Mouse (Mus musculus): Measurements from ENCODE around the gene Cdh23. TPM values are rescaled to one million over a fixed set of nuclear protein-coding genes. Genes with fewer than 3 reads are reported as not detected.

The Cdh23 gene
- polyA plus RNA-seq, 1 experiment from 2014 or later = 0.06 TPM

DNA sequence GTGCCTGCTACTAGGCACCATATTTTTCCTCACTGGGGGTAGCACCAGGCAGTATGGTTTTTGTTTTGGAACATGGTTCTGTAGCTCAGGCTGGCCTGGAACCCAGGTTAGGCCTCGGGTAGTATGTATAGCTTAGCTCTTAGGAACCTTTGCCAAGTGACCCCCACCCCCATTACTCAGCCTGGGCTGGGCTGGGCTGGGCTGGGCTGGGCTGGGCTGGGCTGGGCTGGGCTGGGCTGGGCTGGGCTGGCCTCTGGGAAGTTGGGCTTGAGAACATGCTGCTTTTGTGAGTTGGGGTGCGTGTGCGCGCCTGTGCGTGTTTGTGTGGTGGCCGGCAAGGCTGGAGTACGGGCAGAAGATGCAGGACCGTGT lies 405.6 kb downstream of the Cdh23 start:
- Histone ChIP-seq H3K9ac (no peak overlapping the region), H3K4me2 (no peak overlapping the region)
- peak; percentile 46; the same call in 1 of the 2 replicates for ATAC-seq (ENCODE audit: insufficient number of reproducible peaks, low FRiP score)

DNA sequence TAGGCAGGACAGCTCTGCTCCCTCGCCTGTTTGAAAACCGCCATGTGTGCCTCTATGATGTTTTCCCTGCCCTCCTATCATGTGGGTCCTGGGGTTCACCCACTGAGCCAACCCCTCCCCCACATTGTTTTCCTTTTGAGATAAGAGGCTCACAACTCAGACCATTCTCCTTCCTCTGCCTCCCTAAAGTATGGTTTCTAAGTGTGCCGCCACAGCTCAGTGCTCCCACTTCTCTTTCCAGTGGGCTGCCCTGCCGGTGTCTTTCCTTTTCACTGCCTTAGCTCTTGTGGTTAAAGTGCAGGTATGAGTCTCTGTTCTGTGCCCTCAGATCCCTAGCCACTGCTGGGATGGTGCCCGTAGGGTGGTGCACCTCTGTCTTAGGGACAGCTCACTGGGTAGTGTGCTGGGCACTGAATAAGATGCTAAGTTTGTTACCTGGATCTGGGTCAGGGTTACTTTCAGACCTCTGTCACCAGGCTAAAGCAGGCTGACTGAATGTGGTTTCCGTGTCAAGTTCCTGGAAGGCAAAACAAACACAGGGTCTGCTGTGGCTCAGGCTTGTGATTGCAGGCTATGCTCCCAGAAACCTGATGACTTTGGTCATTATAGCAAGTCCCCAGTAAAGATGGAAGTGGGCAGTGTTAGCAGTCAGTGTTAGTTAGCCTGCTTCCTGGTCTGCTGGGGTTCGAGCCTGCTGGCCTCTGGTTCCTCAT lies 406.1 kb downstream of the Cdh23 start:
- Histone ChIP-seq H3K4me3 (no peak overlapping the region), H3K9me3 (replicated peaks) (no peaks in the 10 kb centered on the region), H3K4me2 (peak overlapping the region; percentile 32), H3K4me1 (replicated peaks) (peaks cover 57% of the 10 kb centered on the region), H3K9ac (peak overlapping the region; percentile 13; the same call in 1 of the 2 replicates), H3K36me3 (peaks cover 34% of the 10 kb centered on the region), H3K27ac (ENCODE audit: poor library complexity, severe bottlenecking) (peak overlapping the region; percentile 41), H3K27me3 (replicated peaks) (no peaks in the 10 kb centered on the region)
- 0 out of 2 replicates have a peak, but pooled peaks have one; percentile 17 for ATAC-seq (ENCODE audit: insufficient number of reproducible peaks, low FRiP score)
- 27% methylated on average over 7 of the region's 7 CpGs for WGBS

More for the DNA sequence above, 405.6 kb downstream of the Cdh23 start:
- H3K4me1 ChIP-seq (replicated peaks) = peaks cover 51% of the 10 kb centered on the region
- 70% methylated on average over 8 of the region's 8 CpGs for WGBS
- peaks cover 40% of the 10 kb centered on the region for H3K36me3 ChIP-seq
- no peaks in the 10 kb centered on the region for H3K27me3 ChIP-seq (replicated peaks)
- no peak overlapping the region for H3K27ac ChIP-seq (ENCODE audit: poor library complexity, severe bottlenecking)
- H3K4me3 ChIP-seq = no peak overlapping the region
- no peaks in the 10 kb centered on the region for H3K9me3 ChIP-seq (replicated peaks)

DNA sequence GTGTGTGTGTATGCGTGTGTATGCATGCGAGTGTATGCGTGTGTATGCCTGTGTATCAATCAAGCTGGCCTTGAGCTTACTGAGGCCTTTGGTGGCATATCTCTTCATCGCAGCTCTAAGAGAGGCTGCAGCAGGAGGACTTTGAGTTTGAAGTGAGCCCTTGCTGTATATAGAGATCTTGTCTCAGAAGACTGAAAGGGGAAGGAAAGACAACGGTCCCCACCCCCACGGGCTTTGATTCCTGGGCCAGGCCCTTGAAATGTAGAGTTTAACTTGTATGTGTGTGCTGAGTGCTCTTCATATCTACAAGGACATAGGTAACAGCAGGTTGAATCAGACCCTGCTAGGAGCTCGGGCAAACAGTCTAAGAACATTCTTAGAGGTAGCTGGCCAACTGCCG lies 407.1 kb downstream of the Cdh23 start:
- no peak overlapping the region for H3K4me3 ChIP-seq
- ATAC-seq (ENCODE audit: insufficient number of reproducible peaks, low FRiP score) = no peak
- H3K27ac ChIP-seq (ENCODE audit: poor library complexity, severe bottlenecking) = no peak overlapping the region; the same call in 1 of the 2 replicates
- H3K9ac ChIP-seq = no peak overlapping the region
- peaks cover 66% of the 10 kb centered on the region for H3K4me1 ChIP-seq (replicated peaks)
- no peaks in the 10 kb centered on the region for H3K27me3 ChIP-seq (replicated peaks)
- H3K4me2 ChIP-seq = no peak overlapping the region
- WGBS = 67% methylated on average over 8 of the region's 8 CpGs
- H3K9me3 ChIP-seq (replicated peaks) = no peaks in the 10 kb centered on the region
- peaks cover 25% of the 10 kb centered on the region for H3K36me3 ChIP-seq

- H3K36me3 ChIP-seq = peaks cover 13% of the 10 kb centered on the region
- no peak overlapping the region for H3K4me3 ChIP-seq
- no peak overlapping the region for H3K9ac ChIP-seq
- no peaks in the 10 kb centered on the region for H3K27me3 ChIP-seq (replicated peaks)
- H3K9me3 ChIP-seq (replicated peaks) = no peaks in the 10 kb centered on the region
- ATAC-seq (ENCODE audit: insufficient number of reproducible peaks, low FRiP score) = no peak
- WGBS = 70% methylated on average over 2 of the region's 2 CpGs
- H3K27ac ChIP-seq (ENCODE audit: poor library complexity, severe bottlenecking) = no peak overlapping the region
- no peak overlapping the region for H3K4me2 ChIP-seq
- H3K4me1 ChIP-seq (replicated peaks) = peaks cover 76% of the 10 kb centered on the region
Measured at GRCm38 (mm10) chr10:60287726-60288125, 408.6 kb downstream of the Cdh23 start.

GRCm38 (mm10) chr10:60287161-60287560 lies 409.1 kb downstream of the Cdh23 start:
- no peak overlapping the region for H3K4me3 ChIP-seq
- 88% methylated on average over 4 of the region's 4 CpGs for WGBS
- no peaks in the 10 kb centered on the region for H3K27me3 ChIP-seq (replicated peaks)
- ATAC-seq (ENCODE audit: insufficient number of reproducible peaks, low FRiP score) = no peak
- H3K4me2 ChIP-seq = no peak overlapping the region
- no peaks in the 10 kb centered on the region for H3K9me3 ChIP-seq (replicated peaks)
- H3K36me3 ChIP-seq = peaks cover 8% of the 10 kb centered on the region
- no peak overlapping the region for H3K27ac ChIP-seq (ENCODE audit: poor library complexity, severe bottlenecking)
- H3K9ac ChIP-seq = no peak overlapping the region
- H3K4me1 ChIP-seq (replicated peaks) = peaks cover 82% of the 10 kb centered on the region

DNA sequence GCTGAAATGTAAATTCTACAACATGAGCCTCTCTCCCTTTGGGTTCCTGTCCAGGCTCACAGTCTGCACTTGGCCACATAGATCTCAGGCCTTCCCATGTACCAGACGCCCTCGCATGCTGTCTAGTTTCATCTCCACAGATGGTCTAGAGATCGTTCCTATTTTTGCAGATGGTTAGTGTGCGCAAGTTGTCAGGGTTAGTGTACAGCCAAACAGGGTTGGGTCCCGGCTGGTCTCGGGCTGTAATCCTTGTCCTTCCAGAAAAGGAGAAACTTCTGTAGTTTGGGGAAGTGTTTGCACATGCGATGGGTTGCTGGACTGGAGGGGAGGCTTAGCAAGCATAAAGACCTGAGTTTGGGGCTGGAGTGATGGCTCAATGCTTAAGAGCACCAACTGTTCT lies 409.7 kb downstream of the Cdh23 start:
- no peaks in the 10 kb centered on the region for H3K27me3 ChIP-seq (replicated peaks)
- 89% methylated on average over 7 of the region's 7 CpGs for WGBS
- peaks cover 79% of the 10 kb centered on the region for H3K4me1 ChIP-seq (replicated peaks)
- H3K4me2 ChIP-seq = no peak overlapping the region
- H3K9me3 ChIP-seq (replicated peaks) = no peaks in the 10 kb centered on the region
- peaks cover 3% of the 10 kb centered on the region; the same call in 1 of the 2 replicates for H3K36me3 ChIP-seq
- no peak for ATAC-seq (ENCODE audit: insufficient number of reproducible peaks, low FRiP score)
- H3K27ac ChIP-seq (ENCODE audit: poor library complexity, severe bottlenecking) = no peak overlapping the region
- H3K9ac ChIP-seq = no peak overlapping the region
- H3K4me3 ChIP-seq = no peak overlapping the region

- ATAC-seq (ENCODE audit: insufficient number of reproducible peaks, low FRiP score) = no peak
- 51% methylated on average over 14 of the region's 14 CpGs for WGBS
- no peak overlapping the region for H3K9ac ChIP-seq
Measured at GRCm38 (mm10) chr10:60285676-60286372, 410.5 kb downstream of the Cdh23 start.

DNA sequence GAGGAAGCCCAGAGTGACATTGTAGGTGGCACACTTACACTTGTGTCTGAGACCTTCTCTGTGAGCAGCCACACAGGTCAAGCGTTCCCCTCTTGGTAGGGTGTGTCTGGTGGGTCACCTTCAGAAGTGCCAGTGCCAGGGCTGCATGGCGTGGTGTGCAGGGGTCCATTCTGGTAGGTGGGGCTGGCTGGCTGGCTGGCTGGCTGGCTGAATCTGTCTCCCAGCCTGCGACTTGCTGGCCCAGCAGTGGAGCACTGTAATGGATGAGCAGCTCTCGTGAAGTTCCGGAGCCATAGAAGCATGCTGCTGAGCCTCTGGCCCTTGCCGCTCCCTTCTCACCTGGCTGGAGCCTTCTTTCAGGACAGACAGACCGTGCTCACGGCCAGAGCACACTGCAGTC lies 411.1 kb downstream of the Cdh23 start:
- H3K4me1 ChIP-seq (replicated peaks) = peaks cover 73% of the 10 kb centered on the region
- WGBS = 64% methylated on average over 8 of the region's 8 CpGs
- H3K4me3 ChIP-seq = no peak overlapping the region
- peak overlapping the region; percentile 49 for H3K27ac ChIP-seq (ENCODE audit: poor library complexity, severe bottlenecking)
- H3K9ac ChIP-seq = no peak overlapping the region
- no peak for ATAC-seq (ENCODE audit: insufficient number of reproducible peaks, low FRiP score)
- H3K9me3 ChIP-seq (replicated peaks) = no peaks in the 10 kb centered on the region
- H3K4me2 ChIP-seq = peak overlapping the region; percentile 31
- peaks cover 3% of the 10 kb centered on the region; the same call in 1 of the 2 replicates for H3K36me3 ChIP-seq
- no peaks in the 10 kb centered on the region for H3K27me3 ChIP-seq (replicated peaks)

More at GRCm38 (mm10) chr10:60285676-60286372, 410.5 kb downstream of the Cdh23 start:
- Histone ChIP-seq H3K4me3 (no peak overlapping the region), H3K9me3 (replicated peaks) (no peaks in the 10 kb centered on the region), H3K4me1 (replicated peaks) (peaks cover 73% of the 10 kb centered on the region), H3K27me3 (replicated peaks) (no peaks in the 10 kb centered on the region), H3K27ac (ENCODE audit: poor library complexity, severe bottlenecking) (no peak overlapping the region), H3K36me3 (peaks cover 3% of the 10 kb centered on the region; the same call in 1 of the 2 replicates), H3K4me2 (peak overlapping the region; percentile 31)

DNA sequence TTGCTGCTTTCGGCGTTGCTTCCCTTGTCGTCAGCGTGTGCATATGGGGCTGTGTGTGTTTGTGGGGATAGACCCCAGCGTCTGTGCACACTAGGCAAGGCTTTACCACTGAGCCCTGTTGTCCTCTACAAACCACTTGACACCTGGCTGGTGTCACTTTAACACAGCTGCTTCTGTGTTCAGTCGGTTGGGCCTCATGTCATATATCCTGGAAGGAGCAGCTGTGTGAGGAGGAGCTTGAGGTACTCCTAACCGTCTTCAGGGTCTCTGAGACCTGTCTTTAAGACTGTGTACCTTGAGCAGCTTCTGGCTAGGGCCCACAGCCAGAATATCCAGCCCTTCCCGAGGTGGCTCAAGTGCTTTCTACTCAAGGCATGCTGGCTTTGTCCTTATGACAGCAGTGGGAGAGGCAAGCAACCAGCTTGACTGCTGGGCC lies 411.6 kb downstream of the Cdh23 start:
- no peak overlapping the region for H3K4me3 ChIP-seq
- H3K36me3 ChIP-seq = peaks cover 3% of the 10 kb centered on the region; the same call in 1 of the 2 replicates
- H3K9ac ChIP-seq = no peak overlapping the region
- no peak overlapping the region for H3K4me2 ChIP-seq
- ATAC-seq (ENCODE audit: insufficient number of reproducible peaks, low FRiP score) = no peak
- no peaks in the 10 kb centered on the region for H3K27me3 ChIP-seq (replicated peaks)
- peaks cover 73% of the 10 kb centered on the region for H3K4me1 ChIP-seq (replicated peaks)
- peak overlapping the region; percentile 49; the same call in 1 of the 2 replicates for H3K27ac ChIP-seq (ENCODE audit: poor library complexity, severe bottlenecking)
- H3K9me3 ChIP-seq (replicated peaks) = no peaks in the 10 kb centered on the region
- WGBS = 50% methylated on average over 8 of the region's 8 CpGs

GRCm38 (mm10) chr10:60284248-60284647 lies 412.0 kb downstream of the Cdh23 start:
- H3K9me3 ChIP-seq (replicated peaks) = no peaks in the 10 kb centered on the region
- peaks cover 73% of the 10 kb centered on the region for H3K4me1 ChIP-seq (replicated peaks)
- no peak overlapping the region for H3K4me2 ChIP-seq
- H3K9ac ChIP-seq = no peak overlapping the region
- H3K27ac ChIP-seq (ENCODE audit: poor library complexity, severe bottlenecking) = 0 out of 2 replicates have a peak overlapping the region, but pooled peaks have one; percentile 49
- no peak for ATAC-seq (ENCODE audit: insufficient number of reproducible peaks, low FRiP score)
- no peaks in the 10 kb centered on the region for H3K27me3 ChIP-seq (replicated peaks)
- no peak overlapping the region for H3K4me3 ChIP-seq
- H3K36me3 ChIP-seq = peaks cover 3% of the 10 kb centered on the region; the same call in 1 of the 2 replicates
- WGBS = 85% methylated on average over 6 of the region's 6 CpGs

Data from heart, embryonic 12.5 days (tissue).